ENCODE assay signal across 15 mouse cellular contexts in the genomic region with DNA sequence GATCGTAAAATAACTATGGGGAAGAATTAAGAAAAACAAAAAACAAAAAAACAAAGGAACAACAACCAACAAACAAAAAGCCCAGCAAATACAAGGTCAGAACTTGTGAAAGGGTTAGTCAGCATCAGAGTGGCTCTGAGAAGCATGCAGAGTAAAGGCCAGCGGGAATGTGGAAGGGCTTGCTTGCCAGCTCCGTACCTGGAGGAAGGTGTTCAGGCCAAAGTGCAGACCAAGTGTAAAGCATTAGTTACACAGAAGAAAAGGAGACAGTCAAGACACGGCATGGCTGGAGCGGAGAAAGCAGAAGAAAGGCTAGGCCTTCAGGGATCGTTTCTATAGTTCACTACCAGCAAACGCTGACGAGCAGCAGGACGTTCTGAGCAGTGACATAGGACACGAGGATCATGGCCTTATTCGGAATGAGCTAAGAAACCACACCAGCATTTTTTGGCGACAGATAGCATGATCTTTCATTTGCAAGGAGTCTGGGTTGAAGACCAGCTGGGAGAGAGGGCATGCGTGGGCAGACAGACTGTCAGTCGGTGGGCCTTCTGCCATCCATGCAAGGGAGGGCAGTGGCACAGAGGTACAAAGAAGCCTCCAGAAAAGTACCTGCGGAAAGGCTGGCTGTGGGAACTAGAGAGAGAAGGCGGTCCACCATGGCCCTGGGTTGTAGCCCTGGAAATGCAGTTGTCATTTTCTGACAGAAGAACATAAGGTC. TPM values are rescaled to one million over a fixed set of nuclear protein-coding genes. Genes with fewer than 3 reads are reported as not detected.
DNase-seq lines count a peak whose midpoint lies in the region; ATAC-seq and TF ChIP-seq lines count a peak whose summit lies in the region.
"Had no signal": no experiment of that assay in that cellular context is flagged by ENCODE, and none has a peak within 500 bp of the region (broad histone marks: within the 10 kb centered on the region; RNA-seq: fewer than 3 reads in every experiment).

No protein-coding gene starts in this region.

- H3K4me2 ChIP-seq in heart, embryonic 11.5 days, result no peak overlapping the region
- H3K4me2 ChIP-seq in midbrain, embryonic 15.5 days, result no peak overlapping the region
- H3K4me2 ChIP-seq: embryonic facial prominence, embryonic 15.5 days; hindbrain, embryonic 13.5 days had no signal

- H3K9ac ChIP-seq in heart, embryonic 11.5 days (ENCODE audit: low read depth, low read length), result no peak overlapping the region
- H3K9ac ChIP-seq in liver, adult 2 months (ENCODE audit: low read depth, low read length), result no peak overlapping the region
- no peak overlapping the region for H3K9ac ChIP-seq in midbrain, embryonic 15.5 days
- H3K9ac ChIP-seq: embryonic facial prominence, embryonic 15.5 days; forebrain, postnatal 0 days; hindbrain, embryonic 13.5 days; liver, postnatal 0 days had no signal

- peaks cover 26% of the 10 kb centered on the region; the same call in 1 of the 2 replicates for H3K79me2 ChIP-seq in liver, adult 2 months (ENCODE audit: control insufficient read depth, insufficient read depth, low read length)

- H3K4me1 ChIP-seq in heart, embryonic 11.5 days (ENCODE audit: control insufficient read depth, insufficient read depth, low read length), result peaks cover 4% of the 10 kb centered on the region
- peaks cover 13% of the 10 kb centered on the region for H3K4me1 ChIP-seq in liver, adult 2 months (ENCODE audit: control insufficient read depth, insufficient read depth, low read length)
- no peaks in the 10 kb centered on the region for H3K4me1 ChIP-seq in midbrain, embryonic 15.5 days
- H3K4me1 ChIP-seq: hindbrain, embryonic 13.5 days had no signal

- H3K27ac ChIP-seq in heart, embryonic 11.5 days (ENCODE audit: low read depth, low read length), result no peak overlapping the region
- H3K27ac ChIP-seq in liver, adult 2 months (replicated peaks; ENCODE audit: insufficient read depth, low read depth, low read length), result no peak overlapping the region
- no peak overlapping the region for H3K27ac ChIP-seq in midbrain, embryonic 15.5 days
- H3K27ac ChIP-seq: embryonic facial prominence, embryonic 15.5 days; hindbrain, embryonic 13.5 days had no signal

- DNase-seq in heart, adult 11 months, result peak; percentile 85
- peak; percentile 63 for DNase-seq in liver, adult 2 months (ENCODE audit: extremely low read depth, low read depth, low spot score)
- no peak for DNase-seq in liver
- peak; percentile 59 to 69 for DNase-seq in cerebellum, postnatal 36 days
- peak; percentile 71 for DNase-seq in yolk sac, embryonic 10.5 days (ENCODE audit: low spot score)
- DNase-seq: adrenal gland, postnatal 36 days; forebrain, postnatal 0 days; gastrocnemius, postnatal 25 days; layer of hippocampus, adult 9-11 months; liver, postnatal 0 days had no signal

- TF ChIP-seq POLR2A in liver, adult 2 months (IDR thresholded peaks at IDR 0.05; ENCODE audit: extremely low read depth, insufficient read depth, low read length), result no peak

- H3K36me3 ChIP-seq in heart, embryonic 11.5 days (ENCODE audit: control insufficient read depth, insufficient read depth, low read length), result peaks cover 3% of the 10 kb centered on the region; the same call in 1 of the 2 replicates
- no peaks in the 10 kb centered on the region for H3K36me3 ChIP-seq in liver, adult 2 months (ENCODE audit: control insufficient read depth, insufficient read depth, low read length)
- H3K36me3 ChIP-seq in midbrain, embryonic 15.5 days (replicated peaks), result no peaks in the 10 kb centered on the region
- H3K36me3 ChIP-seq: hindbrain, embryonic 13.5 days had no signal

- ATAC-seq in heart, embryonic 11.5 days (replicated peaks; ENCODE audit: insufficient number of reproducible peaks, low FRiP score, low TSS enrichment), result no peak
- no peak for ATAC-seq in midbrain, embryonic 15.5 days (replicated peaks)
- no peak for ATAC-seq in activated CD4-positive, CD25-positive, alpha-beta regulatory T cell, adult 4 months
- ATAC-seq: forebrain, postnatal 0 days; liver, postnatal 0 days had no signal

- no peaks in the 10 kb centered on the region for H3K9me3 ChIP-seq in heart, embryonic 11.5 days (replicated peaks; ENCODE audit: control insufficient read depth, low read length)
- H3K9me3 ChIP-seq in midbrain, embryonic 15.5 days, result no peaks in the 10 kb centered on the region
- H3K9me3 ChIP-seq: embryonic facial prominence, embryonic 15.5 days; hindbrain, embryonic 13.5 days had no signal

- no peak overlapping the region for H3K4me3 ChIP-seq in heart, embryonic 11.5 days (ENCODE audit: low read depth, low read length)
- H3K4me3 ChIP-seq in liver, adult 2 months (ENCODE audit: insufficient read depth, low read depth, low read length), result no peak overlapping the region
- no peak overlapping the region for H3K4me3 ChIP-seq in midbrain, embryonic 15.5 days
- H3K4me3 ChIP-seq: embryonic facial prominence, embryonic 15.5 days; hindbrain, embryonic 13.5 days had no signal

- TF ChIP-seq CTCF in liver, adult 2 months (IDR thresholded peaks at IDR 0.05; ENCODE audit: low read depth, low read length), result no peak

- no peaks in the 10 kb centered on the region for H3K27me3 ChIP-seq in heart, embryonic 11.5 days (ENCODE audit: control insufficient read depth, insufficient read depth, low read length)
- H3K27me3 ChIP-seq in liver, adult 2 months (ENCODE audit: control insufficient read depth, insufficient read depth, low read length), result no peaks in the 10 kb centered on the region
- no peaks in the 10 kb centered on the region for H3K27me3 ChIP-seq in midbrain, embryonic 15.5 days (replicated peaks)
- H3K27me3 ChIP-seq: embryonic facial prominence, embryonic 15.5 days; hindbrain, embryonic 13.5 days had no signal

- WGBS in heart, embryonic 11.5 days (ENCODE audit: insufficient replicate concordance), result 83% methylated on average over 16 of the region's 16 CpGs
- 74% methylated on average over 16 of the region's 16 CpGs for WGBS in liver, adult 2 months
- 89% methylated on average over 16 of the region's 16 CpGs for WGBS in midbrain, embryonic 15.5 days

RNA-seq across cellular contexts. Expression of a gene that starts 26.8 kb away (rescaled TPM):
- 14.5 and 16.7 TPM in 2 replicates for polyA plus RNA-seq in heart, embryonic 11.5 days (2014; fragmentation: Nextera tagmentation; extraction: Ambion mirVana)
- 18.3 and 19.9 TPM in 2 replicates for total RNA-seq in liver, adult 2 months (2014; rRNA removed)
- polyA plus RNA-seq in liver, adult 2 months (2012; rRNA removed), result 11.4 and 12.2 TPM in 2 replicates
- 16.8 and 18.2 TPM in 2 replicates for polyA plus RNA-seq in midbrain, embryonic 15.5 days (2015; fragmentation: Nextera tagmentation; extraction: Ambion mirVana)
- polyA plus RNA-seq in activated CD4-positive, CD25-positive, alpha-beta regulatory T cell, adult 4 months (2017; shearing (Covaris generic)), result 1 to 10 TPM; 6.7 to 8.9 TPM
